Mouse (Mus musculus) ZHBTc4 (cell line): ENCODE data around the gene Sdhaf3.

ENCODE experiments used
- DNase-seq: peaks from one replicate; pipeline ENCODE4 v3.0.0-alpha.2; 2011; ENCODE audit warnings: low read depth, low spot score

Sdhaf3 gene

DNA sequence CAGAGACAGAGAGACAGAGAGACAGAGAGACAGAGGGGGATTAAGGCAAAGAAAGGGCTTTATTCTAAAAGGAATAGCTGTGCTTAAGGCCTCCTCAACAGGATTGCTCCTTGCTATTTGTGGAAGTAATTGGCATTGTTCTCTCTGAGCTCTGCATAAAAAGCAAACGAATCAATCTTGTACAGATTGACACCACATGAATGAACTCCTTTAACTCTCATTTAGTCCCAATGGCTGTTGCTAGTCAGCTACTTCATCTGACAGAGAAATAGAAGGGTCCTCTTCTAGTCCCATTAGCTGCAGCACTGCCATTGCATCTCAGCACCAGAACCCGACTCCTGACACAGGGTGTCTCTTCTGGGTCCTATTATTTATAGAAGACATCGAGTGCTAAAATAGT is 113.0 kb downstream of the Sdhaf3 start:
- no peak for DNase-seq

- DNase-seq, result no peak
Measured at GRCm38 (mm10) chr6:7069463-7069862, 113.7 kb downstream of the Sdhaf3 start.

DNA sequence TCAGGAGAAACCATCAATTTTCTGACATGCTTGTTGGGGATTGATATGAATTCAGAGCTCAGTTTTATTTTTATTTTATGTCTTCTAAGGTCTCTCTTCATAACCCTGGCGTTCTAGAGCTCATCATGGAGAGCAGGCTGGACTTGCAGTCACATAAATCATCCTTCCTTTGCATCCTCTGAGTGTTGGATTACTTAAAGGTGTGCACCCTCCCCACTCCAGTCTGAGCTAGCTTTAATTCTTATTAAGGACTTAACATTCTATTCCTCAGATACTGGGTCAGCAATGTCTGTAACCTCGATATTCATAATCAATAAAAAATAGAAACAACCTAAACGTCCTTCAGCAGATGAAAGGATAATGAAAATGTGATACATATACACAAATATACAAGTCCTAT is 126.2 kb downstream of the Sdhaf3 start:
- DNase-seq, result no peak

DNA sequence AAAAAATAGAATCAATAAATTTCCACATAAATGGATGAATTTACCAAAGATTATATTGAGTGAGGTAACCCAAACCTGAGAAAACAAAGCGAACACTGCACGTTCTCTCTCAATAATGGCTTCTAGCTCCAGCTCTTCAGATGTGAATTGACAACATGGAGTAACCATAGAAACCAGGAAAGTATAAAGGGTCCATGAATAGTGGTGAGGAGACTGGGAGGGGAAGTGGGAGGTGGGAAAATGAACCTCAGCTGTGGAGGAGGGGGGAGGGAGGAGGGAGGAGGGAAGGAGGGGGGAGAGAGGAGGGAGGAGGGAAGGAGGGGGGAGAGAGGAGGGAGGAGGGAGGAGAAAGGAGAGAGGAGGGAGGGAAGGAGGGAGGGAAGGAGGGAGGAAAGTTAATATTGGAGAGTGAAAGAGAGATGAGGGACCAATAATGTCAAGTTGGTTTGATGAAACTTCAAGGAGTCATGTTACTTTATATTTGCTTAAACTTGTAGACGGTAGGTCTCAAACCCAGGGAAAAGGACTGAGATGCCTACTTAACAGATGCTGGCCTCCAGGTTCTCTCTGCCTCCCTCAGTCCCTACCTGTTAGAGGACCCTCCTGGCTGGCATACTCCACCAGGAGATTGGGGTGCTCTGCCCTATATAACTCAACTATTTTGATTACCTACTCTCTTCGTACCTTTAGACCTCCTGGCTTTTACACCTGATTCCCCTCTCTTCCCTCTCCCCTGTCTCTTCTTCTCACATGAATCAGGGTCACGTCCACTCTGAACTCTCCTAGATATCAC is 126.9 kb downstream of the Sdhaf3 start:
- DNase-seq, result no peak

DNA sequence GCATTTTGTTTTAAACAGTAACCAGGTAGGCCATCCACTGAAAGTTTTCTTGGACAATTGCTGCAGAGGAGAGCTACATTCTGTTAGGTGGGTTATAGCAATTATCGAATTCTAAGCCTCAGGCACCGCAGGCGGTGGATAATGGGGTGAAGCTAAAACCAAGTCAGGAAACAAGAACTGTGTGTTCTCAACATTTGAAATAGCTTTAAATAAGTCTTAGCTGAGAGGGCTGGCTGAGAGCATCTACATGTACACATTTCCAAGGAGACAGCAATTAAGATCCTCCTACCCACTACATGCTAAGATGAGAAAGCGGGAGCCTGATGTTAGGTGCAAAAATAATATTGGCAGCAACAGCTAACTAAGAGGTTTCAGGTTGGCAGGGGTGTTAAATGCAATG is 127.9 kb downstream of the Sdhaf3 start:
- no peak for DNase-seq

DNA sequence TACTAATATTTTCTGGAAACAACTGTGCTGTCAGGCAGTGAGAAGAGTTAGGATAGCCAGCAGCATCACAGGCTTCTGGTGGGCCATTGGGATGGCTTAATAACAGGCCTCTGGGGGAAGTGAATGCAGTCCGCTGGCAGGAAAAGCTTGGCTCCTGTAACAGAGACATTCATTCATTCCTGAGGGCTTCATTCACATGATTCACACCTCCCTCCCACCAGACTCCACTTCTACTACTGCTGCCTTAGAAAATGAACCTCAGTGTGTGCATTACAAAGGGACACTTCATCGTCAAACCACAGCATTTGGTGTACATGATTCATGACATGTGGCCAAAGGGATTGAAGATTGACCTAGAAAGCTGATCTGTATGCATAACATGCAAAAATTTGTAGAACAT is 128.6 kb downstream of the Sdhaf3 start:
- DNase-seq, result no peak

GRCm38 (mm10) chr6:7085506-7085905 is 129.7 kb downstream of the Sdhaf3 start:
- DNase-seq, result no peak

DNA sequence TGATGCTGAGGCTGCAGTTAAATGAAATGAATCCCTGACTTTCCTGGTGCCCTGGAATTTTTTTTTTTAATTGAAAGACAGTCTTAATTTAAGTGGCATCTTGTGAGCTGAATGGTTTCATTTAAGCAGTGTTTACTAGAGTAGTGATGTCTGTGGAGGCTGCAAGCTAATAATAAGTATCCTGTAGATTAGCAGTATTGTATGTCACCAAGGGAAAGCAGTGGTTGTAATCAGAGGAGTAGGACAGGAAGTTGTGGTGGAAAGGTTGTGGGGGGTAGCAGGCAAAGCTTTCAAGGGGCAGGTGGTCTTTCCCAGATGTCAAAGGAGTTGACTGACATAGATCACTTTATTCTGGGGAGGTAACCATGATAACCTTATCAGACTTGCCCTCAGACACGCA is 136.3 kb downstream of the Sdhaf3 start:
- DNase-seq, result no peak
